Mouse (Mus musculus): ENCODE measurements at regions not wholly inside any gene's neighbourhood (a gene's known extent, or its start where the extent isn't known, plus 50 kb on each side); places are given as distances from the start of the nearest gene placed in this dataset.
"Not testable (repeated sequence)": the region's sequence is repeated elsewhere in the genome, so short reads cannot be mapped to it uniquely, and the experiment has no call there.

- no peak for DNase-seq (ENCODE audit: low spot score in 2 of 2)
Measured at GRCm38 (mm10) chr10:119146342-119146741, 93.5 kb downstream of the Cand1 start.

DNA sequence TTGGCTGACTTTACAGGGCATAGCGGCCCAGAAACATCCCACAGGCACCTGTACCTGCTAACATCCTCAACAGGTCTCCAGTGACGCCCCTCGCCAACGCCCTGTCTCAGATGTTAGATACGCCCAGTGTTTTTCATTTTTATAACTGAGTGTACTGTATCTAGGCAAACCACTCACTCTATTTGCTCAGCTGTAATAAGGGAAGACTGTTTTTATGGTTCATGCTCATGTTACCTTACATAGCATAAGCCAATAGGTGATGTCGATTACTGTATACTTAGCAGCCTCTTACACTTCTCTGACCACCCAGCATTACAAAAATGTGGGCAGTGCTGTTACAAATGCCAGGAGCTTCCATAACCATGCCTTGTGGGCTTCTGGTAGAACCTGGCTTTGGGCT lies 97.0 kb downstream of the Cand1 start:
- DNase-seq (ENCODE audit: low spot score in 2 of 2): no peak

- DNase-seq (ENCODE audit: low spot score in 2 of 2): no peak
Measured at GRCm38 (mm10) chr10:119142307-119142706, 97.5 kb downstream of the Cand1 start.

- DNase-seq (ENCODE audit: low spot score in 2 of 2): no peak
Measured at GRCm38 (mm10) chr10:119138237-119138636, 101.6 kb downstream of the Cand1 start.

DNA sequence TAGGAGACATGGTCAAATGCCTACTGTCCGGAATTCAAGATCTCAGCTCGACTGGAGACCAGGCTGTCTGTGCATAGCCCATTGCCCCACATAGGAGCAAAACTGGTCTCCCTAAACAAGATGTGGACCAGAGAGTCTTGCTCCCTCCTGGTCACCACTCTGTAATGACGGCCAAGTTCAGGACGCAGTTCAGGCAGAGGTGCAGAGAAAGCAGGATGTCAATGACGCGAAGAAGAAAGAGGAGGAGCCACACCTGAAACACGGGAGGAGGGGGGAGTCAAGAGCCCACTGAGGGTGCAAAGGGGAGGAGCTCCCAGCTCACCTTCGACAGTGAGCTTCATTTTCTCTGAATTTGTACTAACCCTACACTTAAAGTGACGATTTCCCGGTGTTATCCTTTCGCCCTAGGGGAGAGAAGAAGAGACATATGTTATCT lies 104.3 kb downstream of the Cand1 start:
- no peak for DNase-seq (ENCODE audit: low spot score in 2 of 2)

DNA sequence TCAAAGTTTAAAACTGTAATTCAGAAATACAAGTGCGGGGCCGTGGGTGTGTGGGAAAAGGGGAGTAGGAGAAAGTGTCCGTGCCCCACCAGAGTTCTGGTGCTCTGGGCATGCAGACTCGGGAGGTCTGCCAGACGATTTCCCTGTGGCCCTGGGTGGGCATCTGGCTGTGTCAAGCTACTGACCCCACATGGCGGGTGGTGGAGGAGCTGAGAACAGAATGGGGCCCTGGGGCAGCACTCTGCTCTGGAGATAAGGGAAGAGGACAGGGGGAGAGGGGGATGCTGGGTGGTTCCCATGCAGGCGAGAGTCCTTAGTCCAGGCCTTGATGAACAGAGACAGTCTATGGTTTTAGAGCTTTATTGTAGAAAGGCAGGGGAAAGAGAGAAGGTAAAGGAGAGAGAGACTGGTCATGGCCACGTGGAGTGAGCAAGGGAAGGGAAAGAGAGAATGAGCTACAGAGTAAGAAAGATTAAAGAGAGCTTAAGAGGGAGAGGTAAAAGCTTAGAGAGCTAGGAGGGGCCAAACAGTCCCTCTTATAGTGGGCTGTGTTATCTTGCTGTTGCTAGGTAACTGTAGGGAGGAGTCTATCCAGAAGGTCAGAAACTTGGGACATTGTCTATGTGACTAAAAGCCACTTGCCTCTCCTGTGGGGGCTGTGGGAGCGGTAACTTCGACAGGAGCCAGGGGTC lies 104.9 kb downstream of the Cand1 start:
- no peak for DNase-seq (ENCODE audit: low spot score in 2 of 2)

DNA sequence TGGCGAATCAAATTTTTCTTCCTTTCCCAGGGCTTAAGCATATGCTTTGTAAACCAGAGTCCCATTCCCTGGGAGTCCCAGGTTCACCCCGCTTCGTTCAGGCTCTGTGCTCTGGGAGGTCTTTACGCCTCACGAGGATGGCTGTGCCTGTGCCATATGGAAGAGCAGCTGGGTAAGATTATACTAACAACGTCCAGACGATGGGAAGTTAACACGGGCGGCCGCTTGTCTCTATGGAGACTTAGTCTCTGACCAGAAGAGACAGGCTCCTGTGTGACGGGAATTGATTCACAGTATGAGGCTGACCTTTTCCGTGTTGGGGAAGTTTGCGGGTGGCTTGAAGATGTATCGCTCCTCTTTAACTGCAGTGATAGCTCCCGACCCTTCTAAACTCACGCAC lies 107.9 kb downstream of the Cand1 start:
- DNase-seq (ENCODE audit: low spot score in 2 of 2): no peak

DNA sequence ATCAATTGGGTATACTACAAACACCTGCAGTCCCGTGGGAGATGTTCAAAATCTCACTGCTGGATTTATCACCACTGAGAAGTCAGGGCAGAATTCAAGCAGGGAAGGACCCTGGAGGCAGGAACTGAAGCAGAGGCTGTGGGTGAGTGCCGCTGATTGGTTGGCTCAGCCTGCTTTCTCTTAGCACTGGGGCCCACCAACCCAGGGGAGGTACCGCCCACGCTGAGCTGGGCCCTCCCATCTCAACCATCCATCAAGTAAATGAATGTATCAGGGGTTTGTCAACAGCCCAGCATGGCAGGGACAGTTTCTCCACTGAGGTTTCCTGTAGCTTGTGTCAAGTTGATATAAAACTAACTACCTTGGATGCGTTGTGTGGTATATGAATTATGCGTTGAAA lies 109.2 kb downstream of the Cand1 start:
- no peak for DNase-seq (ENCODE audit: low spot score in 2 of 2)

- no peak for DNase-seq (ENCODE audit: low spot score in 2 of 2)
Measured at GRCm38 (mm10) chr10:119128035-119128434, 111.8 kb downstream of the Cand1 start.

- no peak for DNase-seq (ENCODE audit: low spot score in 2 of 2)
Measured at GRCm38 (mm10) chr10:119123517-119123916, 116.3 kb downstream of the Cand1 start.

- no peak for DNase-seq (ENCODE audit: low spot score in 2 of 2)
Measured at GRCm38 (mm10) chr10:119122347-119122746, 117.5 kb downstream of the Cand1 start.

GRCm38 (mm10) chr10:119121575-119121974 lies 118.3 kb downstream of the Cand1 start:
- DNase-seq (ENCODE audit: low spot score in 2 of 2): no peak

DNA sequence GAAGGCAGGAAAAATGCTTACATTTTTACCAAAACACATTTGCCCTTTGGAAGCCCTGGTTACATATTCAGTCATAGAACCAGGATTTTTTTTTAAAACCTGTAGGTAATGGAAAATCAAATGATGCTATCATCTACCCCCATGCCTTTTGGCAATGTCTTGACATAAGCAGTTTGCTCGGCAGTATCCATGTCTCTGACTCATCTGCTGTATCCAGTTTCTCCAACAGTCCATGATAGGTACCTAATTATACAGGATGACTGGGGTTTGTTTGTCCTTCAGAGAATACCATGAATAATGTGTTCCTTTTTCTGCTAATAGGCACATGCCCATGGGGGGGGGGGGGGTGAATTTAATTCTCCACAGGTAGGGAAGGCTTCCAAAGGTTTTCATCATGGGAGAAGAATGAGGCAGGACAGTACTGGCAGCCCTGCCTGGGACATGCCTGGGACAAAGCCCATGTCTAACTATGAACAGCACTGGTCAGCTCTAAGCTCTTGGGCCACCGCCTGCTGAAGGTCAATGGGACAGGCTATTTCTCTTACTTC lies 122.9 kb downstream of the Cand1 start:
- DNase-seq (ENCODE audit: low spot score in 2 of 2): no peak

DNA sequence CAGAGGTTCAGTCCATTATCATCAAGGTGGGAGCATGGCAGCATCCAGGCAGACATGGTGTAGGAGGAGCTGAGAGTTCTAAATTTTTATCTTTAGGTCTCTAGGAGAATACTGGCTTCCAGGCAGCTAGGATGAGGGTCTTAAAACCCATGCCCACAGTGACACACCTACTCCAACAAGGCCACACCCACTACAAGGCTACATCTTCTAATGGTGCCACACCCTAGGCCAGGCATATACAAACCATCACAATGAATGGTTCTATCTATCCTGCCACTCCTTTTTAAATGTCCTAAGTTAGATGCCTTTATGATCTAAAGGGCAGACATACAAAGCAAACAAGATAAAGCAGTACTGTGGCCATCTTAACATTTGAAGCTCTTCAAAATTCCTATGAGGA lies 124.7 kb downstream of the Cand1 start:
- not testable (repeated sequence) for DNase-seq (ENCODE audit: low spot score in 2 of 2)

- DNase-seq (ENCODE audit: low spot score in 2 of 2): no peak
Measured at GRCm38 (mm10) chr10:119114653-119115052, 125.2 kb downstream of the Cand1 start.

- DNase-seq (ENCODE audit: low spot score in 2 of 2): no peak
Measured at GRCm38 (mm10) chr10:119111886-119112285, 128.0 kb downstream of the Cand1 start.

- no peak for DNase-seq (ENCODE audit: low spot score in 2 of 2)
Measured at GRCm38 (mm10) chr10:119111409-119111808, 128.4 kb downstream of the Cand1 start.

DNA sequence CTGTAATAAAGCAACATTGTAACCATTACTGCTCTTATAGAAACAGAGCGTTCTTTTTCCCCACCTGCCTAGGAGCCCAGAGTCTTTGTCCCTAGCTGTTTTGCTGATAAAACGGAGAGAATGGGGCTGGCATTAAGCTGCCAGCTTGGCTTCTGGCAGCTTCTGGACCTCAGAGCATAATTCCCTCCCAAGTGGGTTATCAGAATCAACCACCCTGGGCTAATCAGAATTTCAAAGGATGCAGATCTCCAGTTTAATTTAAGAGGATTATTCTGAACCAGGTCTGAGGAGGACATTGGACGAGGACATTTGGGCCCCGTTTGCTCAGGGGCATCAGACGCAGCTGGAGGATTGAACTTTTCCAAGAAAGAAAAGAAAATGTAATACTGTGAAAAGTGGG lies 129.2 kb downstream of the Cand1 start:
- no peak for DNase-seq (ENCODE audit: low spot score in 2 of 2)

DNA sequence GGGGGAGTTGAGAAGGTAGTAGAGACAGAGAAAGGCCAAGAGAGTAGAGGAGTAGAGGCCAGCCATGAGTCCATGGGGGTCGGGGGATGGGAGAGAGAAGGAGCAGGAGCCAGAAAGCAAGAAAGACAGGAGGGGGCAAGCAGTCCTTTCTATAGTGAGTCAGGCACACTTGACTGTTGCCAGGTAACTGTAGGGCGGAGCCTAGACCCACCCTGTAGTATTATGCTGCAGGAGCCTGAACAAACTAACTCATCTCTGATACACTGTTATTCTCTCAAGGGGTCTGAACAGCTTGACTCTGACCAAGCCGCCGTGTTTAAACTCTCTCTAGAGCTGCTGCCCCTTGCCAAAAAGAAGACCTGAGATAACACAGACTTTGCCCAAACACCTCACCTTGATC lies 130.6 kb downstream of the Cand1 start:
- no peak for DNase-seq (ENCODE audit: low spot score in 2 of 2)

- DNase-seq (ENCODE audit: low spot score in 2 of 2): no peak
Measured at GRCm38 (mm10) chr10:119107728-119108127, 132.1 kb downstream of the Cand1 start.

DNA sequence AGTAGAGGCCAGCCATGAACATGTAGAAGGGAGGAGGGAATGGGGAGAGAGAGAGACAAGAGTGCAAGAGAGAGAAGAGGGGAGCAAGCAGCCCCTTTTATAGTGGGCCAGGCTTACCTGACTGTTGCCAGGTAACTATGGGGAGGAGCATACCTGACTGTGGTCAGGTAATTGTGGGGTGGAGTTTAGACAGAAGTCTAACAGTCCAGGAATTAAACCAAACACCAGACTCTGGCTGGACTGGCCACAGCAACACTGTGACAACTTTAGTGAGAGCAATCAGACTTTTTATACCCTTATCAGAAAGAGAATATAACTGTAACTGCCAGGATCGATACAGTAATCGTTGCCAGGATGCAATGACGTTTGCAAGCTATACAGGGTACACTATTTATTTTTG lies 133.8 kb downstream of the Cand1 start:
- no peak for DNase-seq (ENCODE audit: low spot score in 2 of 2)

DNA sequence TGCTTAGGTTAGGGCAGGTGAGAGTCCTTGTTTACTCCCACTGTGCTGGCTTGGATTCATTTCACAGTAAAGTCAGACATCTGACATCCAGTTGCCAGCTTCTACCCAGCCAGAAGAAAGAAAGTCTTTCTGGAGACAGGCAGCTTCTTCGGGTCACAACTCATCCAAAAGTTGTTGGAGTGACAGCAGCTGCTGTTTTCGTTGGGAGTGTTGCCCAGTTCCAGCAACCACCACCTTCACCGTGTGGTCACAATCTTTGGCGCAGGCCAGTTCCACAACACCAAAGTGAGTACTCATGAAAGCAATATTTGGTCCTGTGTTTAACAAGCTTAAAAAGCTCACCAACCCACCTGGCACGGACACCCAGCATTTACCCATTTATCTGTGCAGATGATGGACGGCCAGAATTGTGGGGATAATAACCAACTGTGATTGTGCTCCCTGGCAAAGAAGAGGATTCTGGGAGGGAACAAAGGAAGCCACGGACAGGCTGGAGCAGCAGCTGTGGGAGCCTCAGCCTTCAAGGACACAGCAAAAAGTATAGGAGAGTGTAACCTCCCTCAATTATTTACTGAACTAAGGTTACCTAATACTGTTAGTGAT lies 134.5 kb downstream of the Cand1 start:
- no peak for DNase-seq (ENCODE audit: low spot score in 2 of 2)

DNA sequence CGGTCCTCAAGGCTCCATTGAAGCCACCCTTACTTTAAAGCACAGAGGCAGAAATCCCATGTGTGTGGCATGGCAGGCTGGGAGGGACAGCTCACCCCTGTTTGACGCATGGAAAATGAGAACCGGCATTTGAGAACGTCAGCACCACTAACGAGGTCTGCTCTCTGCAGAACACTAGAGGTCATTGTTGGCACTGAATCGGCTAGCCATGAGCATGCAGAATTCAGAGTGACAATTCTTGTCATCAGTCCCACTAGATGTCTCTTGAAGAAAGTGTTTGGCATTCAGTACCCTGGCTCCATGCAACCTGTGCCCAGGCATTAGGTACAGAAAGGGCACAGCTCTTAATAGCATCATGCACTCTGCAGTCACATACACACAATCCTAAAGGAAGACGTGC lies 139.3 kb downstream of the Cand1 start:
- no peak for DNase-seq (ENCODE audit: low spot score in 2 of 2)
